Mouse (Mus musculus): ENCODE measurements around the gene Myl4. TPM values are rescaled to one million over a fixed set of nuclear protein-coding genes. Genes with fewer than 3 reads are reported as not detected.
"Not testable (repeated sequence)": the region's sequence is repeated elsewhere in the genome, so short reads cannot be mapped to it uniquely, and the experiment has no call there.

Gene Myl4
- total RNA-seq, 2 experiments from 2014 or later, result 30.6 to 48.9 TPM

- DNase-seq, result not testable (repeated sequence)
Observed at GRCm38 (mm10) chr11:104570515-104570914, 20.1 kb downstream of the Myl4 start.

GRCm38 (mm10) chr11:104571373-104571772 lies 20.9 kb downstream of the Myl4 start:
- peak; percentile 43 for DNase-seq

GRCm38 (mm10) chr11:104572091-104572490 lies 21.6 kb downstream of the Myl4 start:
- DNase-seq, result no peak

GRCm38 (mm10) chr11:104572566-104572965 lies 22.1 kb downstream of the Myl4 start:
- DNase-seq, result no peak

- DNase-seq, result peak; percentile 20
Observed at GRCm38 (mm10) chr11:104576772-104577612, 26.5 kb downstream of the Myl4 start.

GRCm38 (mm10) chr11:104578074-104578473 lies 27.6 kb downstream of the Myl4 start:
- no peak for DNase-seq

- no peak for DNase-seq
Observed at GRCm38 (mm10) chr11:104579084-104579483, 28.6 kb downstream of the Myl4 start.

GRCm38 (mm10) chr11:104579575-104579974 lies 29.1 kb downstream of the Myl4 start:
- DNase-seq, result no peak

GRCm38 (mm10) chr11:104580091-104580490 lies 29.6 kb downstream of the Myl4 start:
- no peak for DNase-seq

GRCm38 (mm10) chr11:104580606-104581005 lies 30.1 kb downstream of the Myl4 start:
- no peak for DNase-seq

- DNase-seq, result no peak
Observed at GRCm38 (mm10) chr11:104581446-104582307, 31.2 kb downstream of the Myl4 start.

- DNase-seq, result no peak
Observed at GRCm38 (mm10) chr11:104582308-104582606, 31.8 kb downstream of the Myl4 start.

GRCm38 (mm10) chr11:104582630-104583364 lies 32.3 kb downstream of the Myl4 start:
- no peak for DNase-seq

- no peak for DNase-seq
Observed at GRCm38 (mm10) chr11:104585495-104585894, 35.0 kb downstream of the Myl4 start.

- DNase-seq, result no peak
Observed at GRCm38 (mm10) chr11:104587904-104588303, 37.4 kb downstream of the Myl4 start.

GRCm38 (mm10) chr11:104588513-104588912 lies 38.0 kb downstream of the Myl4 start:
- DNase-seq, result no peak

GRCm38 (mm10) chr11:104589570-104589969 lies 39.1 kb downstream of the Myl4 start:
- DNase-seq, result no peak

- DNase-seq, result peak; percentile 69
Observed at GRCm38 (mm10) chr11:104590148-104590547, 39.7 kb downstream of the Myl4 start.

GRCm38 (mm10) chr11:104592066-104592835 lies 41.8 kb downstream of the Myl4 start:
- no peak for DNase-seq

- DNase-seq, result no peak
Observed at GRCm38 (mm10) chr11:104596365-104596764, 45.9 kb downstream of the Myl4 start.

GRCm38 (mm10) chr11:104599265-104599945 lies 48.9 kb downstream of the Myl4 start:
- no peak for DNase-seq
